Comparison of ENCODE assay signal across 16 mouse cellular contexts in the genomic region with DNA sequence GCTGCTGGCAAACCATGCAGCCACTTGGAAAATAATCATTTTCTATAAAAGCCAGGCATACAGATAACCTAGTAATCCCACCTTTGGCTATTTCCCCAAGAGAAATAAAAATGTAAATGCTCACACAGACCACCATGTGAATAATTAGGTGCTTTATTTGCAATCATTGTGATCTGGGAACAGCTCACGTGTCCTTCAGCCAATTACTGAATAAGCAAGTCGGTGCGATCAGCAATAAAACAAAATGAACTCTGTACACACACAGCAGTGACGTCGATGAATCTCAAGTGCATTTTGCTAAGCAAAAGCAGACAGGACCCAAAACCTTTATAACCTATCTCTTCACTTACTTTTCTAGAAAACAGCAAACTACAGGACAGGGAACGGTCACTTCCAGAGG. TPM values are rescaled to one million over a fixed set of nuclear protein-coding genes. Genes with fewer than 3 reads are reported as not detected.
"Had no signal": no experiment of that assay in that cellular context is flagged by ENCODE, and none has a peak within 500 bp of the region (broad histone marks: within the 10 kb centered on the region; RNA-seq: fewer than 3 reads in every experiment).

No protein-coding gene starts in this region.

- H3K27me3 ChIP-seq: liver, embryonic 15.5 days had no signal

- H3K4me3 ChIP-seq: layer of hippocampus, adult 2 months; left cerebral cortex, adult 2 months; limb, embryonic 10.5 days; liver, embryonic 15.5 days; myocyte had no signal

- H3K9me3 ChIP-seq: limb, embryonic 10.5 days; liver, embryonic 15.5 days had no signal

- ATAC-seq: lung, postnatal 0 days had no signal

- H3K27ac ChIP-seq: layer of hippocampus, adult 2 months; left cerebral cortex, adult 2 months; limb, embryonic 10.5 days; liver, embryonic 15.5 days; stomach, postnatal 0 days had no signal

- H3K9ac ChIP-seq: liver, embryonic 15.5 days had no signal

- H3K36me3 ChIP-seq: limb, embryonic 10.5 days; liver, embryonic 15.5 days had no signal

- DNase-seq: kidney, adult 18-20 months; kidney, postnatal 10 days; kidney, postnatal 4 days; lung, adult 2 months; lung, postnatal 36 days; thymus, postnatal 4 days had no signal

- H3K4me2 ChIP-seq: liver, embryonic 11.5 days; liver, embryonic 15.5 days had no signal

- H3K4me1 ChIP-seq: limb, embryonic 10.5 days; liver, embryonic 15.5 days had no signal

RNA-seq across cellular contexts. Expression of a gene that starts 31.7 kb away (rescaled TPM):
- polyA plus RNA-seq: myocyte had no signal

RNA-seq across cellular contexts. Expression of a gene that starts 50.2 kb away (rescaled TPM):
- polyA plus RNA-seq: kidney, embryonic 14.5 days; limb, embryonic 10.5 days; limb, embryonic 14.5 days; liver, embryonic 11.5 days; liver, embryonic 15.5 days; lung, adult 2 months; lung, postnatal 0 days; myocyte; stomach, postnatal 0 days had no signal
